Mouse (Mus musculus): ENCODE measurements around the gene Tnfrsf13b.
A peak's percentile ranks its signal among the peaks of the same experiment; 100 is the strongest.
"Not testable (repeated sequence)": the region's sequence is repeated elsewhere in the genome, so short reads cannot be mapped to it uniquely, and the experiment has no call there.

The Tnfrsf13b gene

GRCm38 (mm10) chr11:61127421-61128055 is 983 bp downstream of the Tnfrsf13b start:
- DNase-seq (ENCODE audit: low spot score), result no peak

- no peak for DNase-seq (ENCODE audit: low spot score)
Observed at GRCm38 (mm10) chr11:61129305-61129704, 2.8 kb downstream of the Tnfrsf13b start.

DNA sequence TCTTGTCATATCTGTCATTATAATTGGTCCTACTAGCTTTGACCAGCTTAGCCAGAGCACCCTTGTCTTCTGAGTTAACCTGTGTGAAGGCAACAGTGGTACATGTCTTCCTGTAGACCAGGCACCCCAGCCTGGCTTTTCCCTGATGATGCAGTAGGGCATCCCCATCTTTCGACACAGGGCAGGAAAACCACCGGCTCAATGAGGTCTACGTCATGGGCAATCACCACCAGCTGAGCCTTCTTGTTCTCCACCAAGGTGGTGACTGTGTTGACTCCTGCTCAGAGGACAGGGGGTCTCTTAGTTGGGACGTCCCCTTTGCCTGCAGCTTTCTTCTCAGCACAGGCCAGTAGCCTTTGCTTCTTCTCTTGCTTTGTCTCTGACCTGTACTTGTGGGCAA is 4.1 kb downstream of the Tnfrsf13b start:
- not testable (repeated sequence) for DNase-seq (ENCODE audit: low spot score)

DNA sequence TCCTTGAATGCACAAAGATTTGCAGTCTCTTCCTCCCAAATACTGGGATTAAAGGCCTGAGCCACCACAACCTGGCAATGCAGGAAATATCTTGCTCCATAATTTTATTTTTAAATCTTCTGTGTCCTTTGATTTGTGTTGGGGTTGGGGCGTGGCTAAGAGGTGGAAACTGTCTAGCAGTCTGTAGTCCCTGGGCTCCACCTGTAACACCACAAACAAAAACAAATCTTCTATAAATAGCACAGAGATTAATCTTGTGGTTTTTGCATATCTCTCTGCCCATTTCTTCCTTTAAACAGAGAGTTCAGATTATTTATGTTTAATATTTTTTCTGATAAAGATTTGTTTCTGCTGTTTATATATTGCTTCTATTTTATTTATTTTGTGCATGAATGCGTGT is 6.4 kb downstream of the Tnfrsf13b start:
- no peak for DNase-seq (ENCODE audit: low spot score)

- no peak for DNase-seq (ENCODE audit: low spot score)
Observed at GRCm38 (mm10) chr11:61141693-61142092, 15.1 kb downstream of the Tnfrsf13b start.

- DNase-seq (ENCODE audit: low spot score), result no peak
Observed at GRCm38 (mm10) chr11:61142262-61142661, 15.7 kb downstream of the Tnfrsf13b start.

DNA sequence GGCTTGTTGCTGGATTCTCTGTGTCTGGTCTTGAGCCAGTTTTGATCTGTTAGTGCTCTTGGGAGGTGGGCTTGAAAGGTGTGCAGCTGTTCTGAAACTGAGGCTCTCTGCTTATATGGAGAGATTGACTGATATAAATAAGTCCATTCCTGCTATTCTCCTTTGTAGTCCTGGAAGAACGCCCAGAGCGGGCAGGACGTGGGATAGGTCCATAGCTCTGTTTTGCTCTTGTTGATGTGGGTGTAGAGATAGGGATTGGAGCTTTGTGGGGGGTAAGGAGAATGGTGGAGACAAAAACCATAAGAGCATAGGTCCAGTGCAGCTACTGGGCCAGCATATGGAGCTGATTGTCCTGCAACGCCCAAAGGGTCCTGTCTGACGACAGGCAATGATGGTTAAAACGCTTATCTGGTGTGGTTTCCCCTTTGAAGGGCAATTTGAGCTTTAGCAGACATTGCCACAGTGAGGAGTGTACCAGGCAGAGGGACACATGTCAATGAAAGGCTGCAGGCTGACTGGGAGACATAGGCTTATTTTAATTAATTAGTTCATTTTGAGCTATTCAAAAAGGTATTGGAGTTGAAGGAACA is 16.5 kb downstream of the Tnfrsf13b start:
- no peak for DNase-seq (ENCODE audit: low spot score)

DNA sequence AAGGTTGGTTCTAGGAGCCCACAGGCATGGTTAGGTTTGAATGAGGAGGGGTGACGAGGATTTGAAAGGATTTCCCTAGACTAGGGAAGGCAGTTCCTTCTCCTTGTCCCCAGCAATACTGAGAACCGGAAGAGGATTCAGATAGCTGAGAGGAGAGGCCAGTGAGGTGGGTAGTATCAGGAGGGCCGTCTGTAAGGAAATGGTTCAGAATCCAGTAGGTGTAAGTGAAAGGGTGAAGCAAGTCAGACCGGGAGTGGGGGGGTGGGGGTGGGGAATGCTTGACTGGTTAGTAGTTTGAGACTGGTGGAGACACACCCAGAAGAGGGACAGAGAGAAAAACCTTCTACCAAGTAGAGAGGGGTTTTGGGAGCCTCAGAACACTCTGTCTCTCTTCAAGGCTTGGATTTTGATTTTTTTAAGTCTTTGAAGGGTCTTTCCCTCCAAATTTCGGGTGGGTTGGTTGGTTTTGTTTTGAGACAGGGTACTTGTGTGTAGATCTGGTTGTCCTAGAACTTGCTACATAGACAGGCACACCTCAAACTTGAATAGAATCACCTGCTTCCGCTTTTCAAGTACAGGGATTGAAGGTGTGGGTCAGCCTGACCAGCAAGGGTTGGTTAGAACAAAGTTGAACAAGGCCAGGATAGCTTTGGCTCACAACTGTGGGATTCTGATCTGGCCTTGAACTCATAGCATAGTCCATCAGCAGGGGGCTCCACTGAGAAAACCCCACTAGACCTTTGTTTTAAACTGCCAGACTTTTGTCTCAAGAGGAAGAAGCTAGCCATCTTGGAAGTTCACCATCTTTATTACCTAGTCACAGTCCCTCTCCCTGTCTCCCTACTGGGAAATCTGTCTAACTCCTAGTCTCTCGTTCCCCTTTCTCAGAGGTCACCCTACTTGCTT is 17.3 kb downstream of the Tnfrsf13b start:
- no peak for DNase-seq (ENCODE audit: low spot score)

DNA sequence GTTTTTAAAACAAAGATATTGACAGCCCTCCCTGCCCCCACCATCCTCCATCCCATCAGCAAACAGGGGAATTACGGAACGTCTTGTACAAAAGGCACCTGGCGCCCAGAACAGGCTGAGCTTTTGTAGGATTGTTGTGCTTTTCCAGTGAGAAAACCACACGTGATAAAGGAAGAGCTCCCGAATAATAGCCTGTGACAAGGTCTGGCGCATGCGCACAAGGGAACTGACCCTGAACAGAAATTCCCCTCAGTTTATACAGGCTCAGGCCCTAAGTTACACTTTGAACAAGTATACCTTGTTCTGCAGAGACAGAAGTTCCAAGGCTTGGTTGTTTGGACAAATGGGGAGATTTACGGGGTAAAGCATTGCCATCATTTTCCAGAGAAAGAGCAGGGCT is 19.0 kb downstream of the Tnfrsf13b start:
- no peak for DNase-seq (ENCODE audit: low spot score)

DNA sequence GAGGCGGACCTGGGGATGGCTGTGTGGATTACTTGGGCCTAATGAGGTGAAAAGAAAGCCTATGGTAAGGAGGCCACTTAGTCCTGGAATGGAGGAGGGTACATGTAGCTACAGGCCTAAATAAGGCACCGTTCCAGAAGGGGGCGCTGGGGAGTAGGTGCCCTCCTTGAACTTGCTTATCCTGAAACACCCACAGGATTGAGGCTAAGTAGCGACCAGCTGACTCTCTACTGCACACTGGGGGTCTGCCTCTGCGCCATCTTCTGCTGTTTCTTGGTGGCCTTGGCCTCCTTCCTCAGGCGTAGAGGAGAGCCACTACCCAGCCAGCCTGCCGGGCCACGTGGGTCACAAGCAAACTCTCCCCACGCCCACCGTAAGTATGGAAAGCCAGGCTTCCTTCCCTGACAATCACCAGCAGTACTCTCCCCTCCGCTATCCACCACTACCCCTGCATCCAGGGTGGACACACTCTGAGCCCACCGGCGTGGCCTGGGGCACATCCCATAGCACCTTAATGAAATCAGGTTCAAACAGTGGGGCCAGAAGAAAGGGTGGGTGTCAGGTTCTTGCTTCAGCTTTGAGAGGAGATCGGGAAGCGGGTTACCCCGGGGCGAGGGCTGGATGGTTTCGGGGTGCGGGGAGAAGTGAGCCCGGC is 20.2 kb downstream of the Tnfrsf13b start:
- no peak for DNase-seq (ENCODE audit: low spot score)

DNA sequence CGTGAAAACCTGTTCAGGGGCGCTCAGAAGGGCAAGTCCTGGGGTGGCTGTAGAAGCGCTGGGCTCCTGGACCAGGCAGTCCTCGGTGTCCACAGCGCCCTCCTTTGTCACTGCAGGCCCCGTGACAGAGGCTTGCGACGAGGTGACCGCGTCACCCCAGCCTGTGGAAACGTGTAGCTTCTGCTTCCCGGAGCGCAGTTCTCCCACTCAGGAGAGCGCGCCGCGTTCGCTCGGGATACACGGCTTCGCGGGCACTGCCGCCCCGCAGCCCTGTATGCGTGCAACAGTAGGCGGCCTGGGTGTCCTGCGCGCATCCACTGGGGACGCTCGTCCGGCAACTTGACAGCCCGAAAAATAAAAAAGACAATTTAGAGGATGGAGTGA is 20.7 kb downstream of the Tnfrsf13b start:
- no peak for DNase-seq (ENCODE audit: low spot score)

- no peak for DNase-seq (ENCODE audit: low spot score)
Observed at GRCm38 (mm10) chr11:61150233-61151001, 23.9 kb downstream of the Tnfrsf13b start.

DNA sequence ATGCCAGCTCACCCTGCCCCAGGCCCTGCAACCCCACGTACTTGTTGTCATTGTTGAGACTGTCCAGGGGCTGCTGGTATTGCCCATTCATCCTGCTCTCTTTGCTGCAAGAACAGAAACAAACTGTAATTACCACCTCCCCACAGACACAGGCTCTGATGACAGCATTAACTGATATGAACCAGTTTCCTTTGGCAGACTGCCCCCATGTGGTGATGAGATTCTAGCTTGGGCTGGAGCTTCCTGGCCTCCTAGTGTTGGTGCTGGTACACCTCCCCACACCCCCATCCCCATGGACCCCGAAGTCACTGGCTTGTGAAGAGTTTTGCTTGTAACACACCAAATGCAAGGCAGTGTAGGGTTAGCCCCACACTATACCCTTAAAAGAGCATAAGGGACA is 29.2 kb downstream of the Tnfrsf13b start:
- DNase-seq (ENCODE audit: low spot score), result peak; percentile 76

GRCm38 (mm10) chr11:61158141-61158540 is 31.6 kb downstream of the Tnfrsf13b start:
- no peak for DNase-seq (ENCODE audit: low spot score)

DNA sequence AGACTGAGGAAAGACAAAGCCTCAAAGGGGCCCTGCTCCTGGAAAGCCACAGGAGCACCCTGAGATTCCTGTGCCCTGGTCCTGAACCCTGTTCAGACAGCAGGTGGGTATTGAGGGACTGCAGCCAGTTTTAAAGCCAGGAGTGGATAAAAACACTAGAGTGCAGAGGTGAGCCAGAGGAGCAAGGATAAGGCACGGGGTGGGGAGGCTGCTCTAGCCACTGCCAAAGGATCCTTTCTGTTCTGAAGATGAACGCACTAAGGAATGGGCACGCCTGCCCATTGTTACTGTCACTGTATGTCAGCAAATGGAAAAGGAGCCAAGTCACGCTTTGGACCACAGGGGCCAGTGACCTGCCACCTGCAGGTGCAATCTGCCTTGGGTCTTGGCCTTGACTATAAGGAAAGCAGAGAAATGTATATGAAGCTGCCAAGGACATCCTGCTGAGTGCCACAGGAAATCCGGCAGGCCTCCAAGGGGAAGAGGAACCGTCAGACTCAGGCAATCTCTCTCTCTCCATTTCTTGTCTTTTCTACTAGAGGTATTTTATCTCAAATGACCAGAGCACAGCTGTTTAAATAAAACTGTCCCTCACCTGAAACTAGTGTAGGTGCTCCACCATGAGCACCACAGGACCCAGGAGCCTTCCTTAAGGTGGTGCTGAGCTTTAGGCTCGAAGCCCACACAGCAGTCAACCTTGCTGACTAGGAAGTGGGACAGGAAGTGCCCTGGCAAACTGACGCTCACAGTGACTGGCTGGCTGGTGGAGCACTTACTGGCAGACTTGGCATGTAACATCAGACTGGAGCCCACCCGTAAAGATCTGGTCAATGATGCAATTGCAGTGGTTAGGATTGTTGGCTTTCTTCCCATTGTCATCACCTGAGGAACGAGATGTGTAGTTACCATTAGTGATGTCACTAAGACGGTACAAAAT is 33.5 kb downstream of the Tnfrsf13b start:
- DNase-seq (ENCODE audit: low spot score), result no peak

DNA sequence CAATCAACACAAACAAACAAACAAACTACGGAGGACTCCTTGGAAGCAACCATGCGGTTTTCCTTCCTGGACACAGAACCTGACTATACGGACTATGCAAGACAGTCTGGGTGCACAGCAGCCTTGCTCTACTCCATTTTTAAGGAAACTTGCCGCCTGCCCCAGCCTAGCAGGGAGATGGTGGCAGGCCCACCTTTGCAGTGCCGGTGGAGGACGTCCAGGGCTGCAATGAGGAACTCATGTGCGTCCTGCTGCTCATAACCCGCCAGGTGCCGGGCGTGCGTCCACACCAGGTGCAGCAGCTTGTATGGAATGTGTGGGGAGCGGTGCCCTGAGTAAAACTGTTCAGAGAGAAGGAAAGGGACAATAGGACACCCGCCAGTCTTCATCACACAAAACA is 34.6 kb downstream of the Tnfrsf13b start:
- DNase-seq (ENCODE audit: low spot score), result no peak

DNA sequence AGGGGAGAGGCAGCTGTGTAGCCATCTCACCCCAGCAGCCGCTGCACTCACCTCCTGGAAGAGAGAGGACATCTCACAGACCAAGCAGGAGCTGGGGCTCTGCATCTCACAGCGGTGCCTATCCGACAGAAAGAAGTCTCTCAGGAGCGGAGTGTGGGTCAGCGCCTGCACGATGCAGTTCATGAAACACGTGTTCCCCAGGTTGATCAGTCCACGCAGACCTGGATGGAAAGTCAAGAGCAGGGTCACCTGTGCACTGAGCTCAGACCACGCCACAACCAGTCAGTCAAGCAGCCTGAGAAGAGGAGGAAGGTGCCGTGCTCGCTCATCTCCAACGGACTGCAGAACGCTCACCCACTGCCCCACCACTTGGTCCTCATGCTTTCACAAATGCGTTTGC is 36.2 kb downstream of the Tnfrsf13b start:
- no peak for DNase-seq (ENCODE audit: low spot score)

DNA sequence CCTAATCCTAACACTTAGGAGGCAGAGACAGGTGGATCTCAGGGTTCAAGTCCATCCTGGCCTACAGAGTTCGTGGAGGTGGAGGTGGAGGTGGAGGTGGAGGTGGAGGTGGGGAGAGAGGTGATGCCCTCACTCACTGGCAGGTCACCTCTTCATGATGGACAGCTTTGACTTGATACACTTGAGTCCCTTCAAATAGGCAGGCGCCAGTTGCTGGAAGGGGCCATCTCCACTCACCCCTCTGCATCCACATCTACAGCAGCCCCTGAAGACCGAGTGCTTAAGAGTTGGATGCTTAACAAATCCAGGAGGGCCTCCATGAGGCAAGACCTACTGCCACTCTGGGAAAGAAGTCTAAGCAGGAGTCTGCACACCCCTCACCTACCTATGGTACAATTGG is 36.8 kb downstream of the Tnfrsf13b start:
- DNase-seq (ENCODE audit: low spot score), result no peak

DNA sequence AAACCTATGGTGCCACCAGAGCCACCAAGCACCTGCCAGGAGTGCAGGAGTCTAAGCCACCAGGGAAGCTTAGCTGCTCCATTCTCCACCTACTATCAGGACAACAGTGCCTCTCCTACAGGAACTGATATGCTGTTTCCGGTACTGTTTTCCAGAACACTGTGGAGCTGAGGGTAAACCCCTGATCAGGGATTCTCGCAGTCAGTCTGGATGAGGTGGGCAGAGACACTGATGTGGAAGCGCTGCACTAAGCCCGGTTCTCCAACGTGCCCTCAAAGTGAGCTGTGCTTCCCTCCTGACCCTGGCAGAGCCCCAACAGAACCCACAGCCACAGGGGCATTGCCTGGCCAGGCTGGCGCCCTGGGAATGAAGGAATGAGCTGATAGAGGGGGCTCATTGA is 37.8 kb downstream of the Tnfrsf13b start:
- DNase-seq (ENCODE audit: low spot score), result no peak

DNA sequence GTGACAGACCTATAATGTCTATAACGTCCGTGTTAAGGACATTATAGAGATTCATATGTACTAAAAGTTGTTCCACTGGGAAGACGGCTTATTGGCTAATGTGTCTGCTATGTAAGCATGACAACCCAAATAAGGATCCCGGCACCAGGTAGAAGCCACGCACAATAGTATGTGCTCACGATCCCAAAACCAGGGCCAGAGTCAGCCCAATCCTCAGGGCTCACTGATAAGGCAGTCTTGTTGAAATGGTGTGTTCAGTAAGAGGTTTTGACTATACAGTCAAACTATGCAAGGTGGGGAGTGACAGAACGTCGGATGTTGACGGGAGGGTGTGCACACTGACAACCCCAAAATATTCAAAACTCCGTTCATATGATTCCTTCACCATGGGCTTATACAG is 38.3 kb downstream of the Tnfrsf13b start:
- DNase-seq (ENCODE audit: low spot score), result no peak

DNA sequence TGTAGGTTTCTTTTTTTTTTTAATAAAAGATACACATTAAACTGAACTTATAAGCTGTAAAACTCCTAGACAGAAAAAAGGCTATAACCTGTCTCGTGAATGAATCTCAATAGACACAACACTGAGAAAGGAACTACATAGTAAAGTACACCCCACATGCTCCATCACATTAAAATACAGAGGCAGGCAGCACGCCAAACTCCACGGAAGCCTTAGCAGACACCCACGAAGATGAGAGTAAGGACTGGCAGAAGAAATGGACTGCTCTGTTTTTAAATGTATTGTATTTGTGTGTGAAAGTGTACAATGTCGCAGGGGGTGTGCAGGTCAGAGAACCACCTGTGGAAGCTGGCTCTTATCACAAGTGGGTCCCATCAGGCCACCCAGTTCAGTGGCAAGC is 43.6 kb downstream of the Tnfrsf13b start:
- DNase-seq (ENCODE audit: low spot score), result no peak
